Mouse (Mus musculus) brown adipose tissue, adult 24 weeks (tissue): ENCODE data around the gene Alg3. TPM values are rescaled to one million over a fixed set of nuclear protein-coding genes. Genes with fewer than 3 reads are reported as not detected.

ENCODE experiments used
- H3K27ac ChIP-seq: fragments of 200-500 bp; replicated peaks from 2 replicates; pipeline ENCODE4 v1.5.1; 2012; ENCODE audit warnings: low read depth, mild to moderate bottlenecking, low read length
- H3K4me1 ChIP-seq: fragments of 200-500 bp; 2 replicates; pipeline ENCODE4 v1.6.1; 2012; ENCODE audit warnings: low read length, mixed read lengths; ENCODE audit not compliant: control insufficient read depth, insufficient read depth, insufficient read length
- H3K4me3 ChIP-seq: fragments of 200-500 bp; 2 replicates; pipeline ENCODE4 v1.5.1; 2012; ENCODE audit warnings: low read depth, mild to moderate bottlenecking, low read length, moderate library complexity; ENCODE audit not compliant: insufficient read depth
- polyA plus RNA-seq: library from polyadenylated mRNA; stranded (reverse); fragments of >200 nt; gene quantifications from 2 replicates; pipeline ENCODE4 v1.2.4, GENCODE M21; 2012; ENCODE audit not compliant: missing spikeins, insufficient read depth, insufficient read length

Gene Alg3
- polyA plus RNA-seq, 1 experiment, result 15.9 TPM

GRCm38 (mm10) chr16:20621191-20621990 is 9.9 kb upstream of the Alg3 start, which contains the start of gene Camk2n2:
TSS of gene Camk2n2 (minus strand) at chr16:20621287.
- 0 out of 2 replicates have a peak, but pooled peaks cover 8% of the 10 kb centered on the region for H3K4me1 ChIP-seq
- H3K27ac ChIP-seq, result no peak within 1 kb of the TSS
- peak within 1 kb of the TSS; percentile 78 for H3K4me3 ChIP-seq

GRCm38 (mm10) chr16:20620751-20621190 is 9.2 kb upstream of the Alg3 start:
- H3K4me3 ChIP-seq, result peak overlapping the region; percentile 78
- H3K4me1 ChIP-seq, result 0 out of 2 replicates have a peak, but pooled peaks cover 8% of the 10 kb centered on the region
- no peak overlapping the region for H3K27ac ChIP-seq

GRCm38 (mm10) chr16:20620399-20620735 is 8.8 kb upstream of the Alg3 start:
- Histone ChIP-seq H3K4me1 (0 out of 2 replicates have a peak, but pooled peaks cover 8% of the 10 kb centered on the region), H3K27ac (no peak overlapping the region), H3K4me3 (peak overlapping the region; percentile 78)

GRCm38 (mm10) chr16:20619541-20620398 is 8.2 kb upstream of the Alg3 start:
- no peak overlapping the region for H3K27ac ChIP-seq
- H3K4me3 ChIP-seq, result peak overlapping the region; percentile 78
- H3K4me1 ChIP-seq, result 0 out of 2 replicates have a peak, but pooled peaks cover 8% of the 10 kb centered on the region

GRCm38 (mm10) chr16:20610501-20611356 is 806 bp downstream of the Alg3 start:
- Histone ChIP-seq H3K4me3 (peak overlapping the region; percentile 69), H3K4me1 (no peaks in the 10 kb centered on the region), H3K27ac (peak overlapping the region; percentile 35)

GRCm38 (mm10) chr16:20604705-20605104 is 6.8 kb downstream of the Alg3 start:
- Histone ChIP-seq H3K27ac (no peak overlapping the region), H3K4me3 (no peak overlapping the region), H3K4me1 (no peaks in the 10 kb centered on the region)

- H3K4me3 ChIP-seq, result no peak overlapping the region
- H3K4me1 ChIP-seq, result no peaks in the 10 kb centered on the region
- H3K27ac ChIP-seq, result no peak overlapping the region
Measured at GRCm38 (mm10) chr16:20600511-20600910, 11.0 kb downstream of the Alg3 start.

GRCm38 (mm10) chr16:20596687-20597441 is 14.7 kb downstream of the Alg3 start:
- Histone ChIP-seq H3K4me1 (no peaks in the 10 kb centered on the region), H3K27ac (no peak overlapping the region), H3K4me3 (no peak overlapping the region)

- Histone ChIP-seq H3K4me3 (no peak overlapping the region), H3K27ac (no peak overlapping the region), H3K4me1 (no peaks in the 10 kb centered on the region)
Measured at GRCm38 (mm10) chr16:20595737-20596136, 15.8 kb downstream of the Alg3 start.

GRCm38 (mm10) chr16:20595060-20595673 is 16.4 kb downstream of the Alg3 start:
- no peak overlapping the region for H3K27ac ChIP-seq
- H3K4me1 ChIP-seq, result peaks cover under 1% of the 10 kb centered on the region; the same call in 1 of the 2 replicates
- H3K4me3 ChIP-seq, result no peak overlapping the region

GRCm38 (mm10) chr16:20591076-20591705 is 20.3 kb downstream of the Alg3 start:
- Histone ChIP-seq H3K27ac (no peak overlapping the region), H3K4me1 (peaks cover 2% of the 10 kb centered on the region; the same call in 1 of the 2 replicates), H3K4me3 (no peak overlapping the region)

- Histone ChIP-seq H3K27ac (no peak overlapping the region), H3K4me3 (no peak overlapping the region), H3K4me1 (peaks cover 2% of the 10 kb centered on the region; the same call in 1 of the 2 replicates)
Measured at GRCm38 (mm10) chr16:20590680-20591038, 20.9 kb downstream of the Alg3 start.

GRCm38 (mm10) chr16:20589939-20590679 is 21.4 kb downstream of the Alg3 start:
- Histone ChIP-seq H3K4me3 (peak overlapping the region; percentile 39), H3K4me1 (peaks cover 2% of the 10 kb centered on the region; the same call in 1 of the 2 replicates), H3K27ac (no peak overlapping the region)
